Mouse (Mus musculus) G1E-ER4 (cell line): Measurements from ENCODE around the gene Psmb3. TPM values are rescaled to one million over a fixed set of nuclear protein-coding genes. Genes with fewer than 3 reads are reported as not detected.

Experiments used
- GATA1 ChIP-seq: IDR thresholded peaks from one replicate; pipeline ENCODE4 v1.8.0; 2012; ENCODE audit warnings: low read length, inconsistent platforms
- polyA plus RNA-seq: library from polyadenylated mRNA; stranded (reverse); fragments of >175 nt; gene quantifications from 2 replicates; pipeline ENCODE4 v1.2.3, GENCODE M21; 2012

Psmb3 gene
- polyA plus RNA-seq, 1 experiment, result 16.1 TPM

DNA sequence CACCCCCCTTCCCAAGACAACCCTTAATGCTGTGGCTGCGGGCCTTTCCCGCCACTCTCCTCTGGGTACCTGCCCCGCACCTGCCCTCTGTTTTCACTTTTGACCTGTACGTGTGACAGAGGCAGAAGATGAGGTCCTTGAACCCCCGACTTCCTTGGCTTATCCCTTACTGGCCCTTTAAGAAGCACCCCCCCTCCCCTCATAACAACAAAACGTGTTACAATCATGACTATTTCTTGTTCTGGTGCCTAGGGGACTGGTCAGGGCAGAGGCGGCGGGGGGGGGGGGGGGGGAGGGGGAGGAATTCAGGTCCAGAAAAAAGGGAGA lies 38.9 kb upstream of the Psmb3 start:
- TF ChIP-seq GATA1, result no peak

DNA sequence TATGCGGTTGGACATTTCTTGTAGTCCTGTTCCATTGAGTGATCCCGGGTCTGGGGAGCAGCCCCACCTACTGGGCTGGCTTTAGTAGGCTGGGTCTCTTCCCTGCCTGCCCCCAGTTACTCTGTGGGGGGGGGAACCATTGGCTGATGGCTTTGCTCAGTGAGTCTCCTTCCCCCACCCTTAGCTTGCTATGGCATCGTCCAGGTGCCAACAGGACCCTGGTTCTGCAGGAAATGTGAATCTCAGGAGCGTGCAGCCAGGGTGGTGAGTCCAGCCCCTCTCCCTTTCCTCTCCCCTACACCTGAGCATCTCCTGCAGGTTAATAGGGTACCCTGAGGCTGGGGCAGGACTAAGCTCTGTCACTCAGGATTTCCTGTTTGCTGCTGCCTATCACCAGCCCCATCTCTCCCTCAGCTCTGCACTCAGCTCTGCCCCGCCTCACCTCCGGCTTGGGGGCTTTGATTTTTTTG lies 38.4 kb upstream of the Psmb3 start:
- no peak for TF ChIP-seq GATA1

DNA sequence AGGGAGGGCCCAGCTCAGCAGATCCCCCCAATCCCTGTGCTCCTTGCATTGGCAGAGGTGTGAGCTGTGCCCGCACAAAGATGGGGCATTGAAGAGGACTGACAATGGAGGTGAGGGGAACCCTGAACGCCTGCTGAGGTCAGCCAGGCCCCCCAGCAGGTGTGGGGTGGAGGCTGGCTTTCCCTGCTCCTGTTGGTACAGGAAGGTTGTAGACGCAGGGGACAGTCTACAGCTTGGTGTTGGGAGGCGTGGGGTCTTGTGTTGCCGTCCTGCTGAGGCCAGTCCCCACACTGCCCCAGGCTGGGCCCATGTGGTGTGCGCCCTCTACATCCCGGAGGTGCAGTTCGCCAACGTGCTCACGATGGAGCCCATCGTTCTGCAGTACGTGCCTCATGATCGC lies 37.8 kb upstream of the Psmb3 start:
- TF ChIP-seq GATA1, result no peak

DNA sequence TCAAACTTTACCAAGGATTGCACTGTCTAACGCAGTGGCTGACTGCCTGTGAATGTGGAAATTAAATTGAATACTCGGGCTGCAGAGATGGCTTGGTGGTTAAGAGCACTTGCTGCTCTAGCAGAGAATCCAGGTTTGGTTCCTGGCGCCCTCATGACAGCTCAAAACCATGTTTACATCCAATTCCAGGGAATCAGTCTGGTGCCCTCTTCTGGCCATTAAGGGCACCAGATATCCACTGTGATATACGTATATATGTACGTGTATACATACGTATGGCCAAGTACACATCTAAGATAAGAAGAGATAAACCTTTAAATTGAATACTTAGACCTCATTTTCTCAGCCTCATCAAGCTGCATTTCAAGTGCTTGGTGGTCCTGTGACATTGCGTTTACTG lies 37.0 kb upstream of the Psmb3 start:
- TF ChIP-seq GATA1, result no peak

DNA sequence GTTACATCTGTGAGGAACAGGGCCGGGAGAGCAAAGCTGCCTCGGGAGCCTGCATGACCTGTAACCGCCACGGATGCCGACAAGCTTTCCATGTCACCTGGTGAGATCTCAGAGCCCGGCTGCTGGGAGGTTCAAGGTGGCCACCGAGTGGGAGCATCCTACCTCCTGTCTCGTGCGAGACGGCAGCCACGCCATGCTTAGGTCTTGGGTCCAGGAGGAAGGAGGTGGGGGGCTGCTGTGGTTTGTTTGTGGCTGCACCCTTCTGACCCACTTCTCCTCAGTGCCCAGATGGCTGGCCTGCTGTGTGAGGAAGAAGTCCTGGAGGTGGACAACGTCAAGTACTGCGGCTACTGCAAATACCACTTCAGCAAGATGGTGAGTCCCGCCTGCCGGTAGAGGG lies 36.4 kb upstream of the Psmb3 start:
- no peak for TF ChIP-seq GATA1

DNA sequence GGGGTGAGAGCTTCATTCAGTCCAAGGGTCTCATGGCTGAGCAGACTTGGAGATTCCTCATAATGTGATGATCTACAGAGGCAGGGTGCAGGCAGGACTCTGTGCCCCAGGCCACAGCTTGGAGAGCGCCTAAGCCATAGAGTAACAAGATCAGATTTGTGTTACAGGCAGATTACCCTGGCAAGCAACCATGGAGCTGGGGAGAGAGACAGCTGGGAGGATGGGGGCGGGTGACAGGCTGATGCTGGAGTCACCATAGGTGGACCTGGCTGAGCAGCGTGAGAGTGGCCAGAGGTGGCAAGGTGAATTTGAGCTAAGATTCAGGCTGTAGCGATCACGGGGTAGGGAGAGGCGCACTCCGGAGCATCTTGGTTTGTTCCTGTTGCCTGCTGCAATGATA lies 35.0 kb upstream of the Psmb3 start:
- no peak for TF ChIP-seq GATA1

DNA sequence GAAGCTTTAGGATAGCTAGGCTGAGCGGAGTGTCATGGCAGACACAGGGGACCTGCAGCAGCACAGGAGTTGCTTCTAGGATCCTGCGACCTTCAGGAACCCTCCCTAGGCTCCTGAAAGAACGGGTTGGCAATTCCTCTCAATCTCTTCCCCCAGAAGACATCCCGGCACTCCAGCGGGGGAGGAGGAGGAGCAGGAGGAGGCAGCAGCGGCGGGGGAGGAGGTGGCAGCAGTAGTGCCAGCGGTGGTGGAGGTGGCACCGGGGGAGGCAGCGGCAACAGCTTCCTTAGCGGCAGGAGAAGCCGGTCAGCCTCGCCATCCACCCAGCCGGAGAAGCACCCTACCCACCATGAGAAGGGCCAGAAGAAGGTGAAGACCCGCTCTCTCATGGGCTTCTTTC lies 33.9 kb upstream of the Psmb3 start:
- TF ChIP-seq GATA1, result no peak

DNA sequence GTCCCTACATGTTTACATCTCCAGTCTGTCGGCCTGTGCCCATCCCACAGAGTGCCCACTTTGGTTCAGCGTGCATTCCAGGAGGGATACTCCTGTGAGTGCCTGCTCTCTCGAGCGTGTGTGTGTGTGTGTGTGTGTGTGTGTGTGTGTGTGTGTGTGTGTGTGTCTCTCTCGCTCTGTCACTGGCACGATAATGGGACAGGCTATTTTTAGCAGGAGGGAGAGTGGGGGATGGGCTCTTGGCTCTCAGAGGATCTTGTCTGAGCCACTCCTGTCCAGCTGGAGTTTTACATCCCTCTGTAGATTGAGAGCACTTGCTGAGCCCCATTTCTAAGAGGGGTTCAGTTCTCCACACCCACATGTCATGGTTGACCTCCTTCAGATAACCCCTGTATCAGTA lies 33.4 kb upstream of the Psmb3 start:
- TF ChIP-seq GATA1, result no peak

DNA sequence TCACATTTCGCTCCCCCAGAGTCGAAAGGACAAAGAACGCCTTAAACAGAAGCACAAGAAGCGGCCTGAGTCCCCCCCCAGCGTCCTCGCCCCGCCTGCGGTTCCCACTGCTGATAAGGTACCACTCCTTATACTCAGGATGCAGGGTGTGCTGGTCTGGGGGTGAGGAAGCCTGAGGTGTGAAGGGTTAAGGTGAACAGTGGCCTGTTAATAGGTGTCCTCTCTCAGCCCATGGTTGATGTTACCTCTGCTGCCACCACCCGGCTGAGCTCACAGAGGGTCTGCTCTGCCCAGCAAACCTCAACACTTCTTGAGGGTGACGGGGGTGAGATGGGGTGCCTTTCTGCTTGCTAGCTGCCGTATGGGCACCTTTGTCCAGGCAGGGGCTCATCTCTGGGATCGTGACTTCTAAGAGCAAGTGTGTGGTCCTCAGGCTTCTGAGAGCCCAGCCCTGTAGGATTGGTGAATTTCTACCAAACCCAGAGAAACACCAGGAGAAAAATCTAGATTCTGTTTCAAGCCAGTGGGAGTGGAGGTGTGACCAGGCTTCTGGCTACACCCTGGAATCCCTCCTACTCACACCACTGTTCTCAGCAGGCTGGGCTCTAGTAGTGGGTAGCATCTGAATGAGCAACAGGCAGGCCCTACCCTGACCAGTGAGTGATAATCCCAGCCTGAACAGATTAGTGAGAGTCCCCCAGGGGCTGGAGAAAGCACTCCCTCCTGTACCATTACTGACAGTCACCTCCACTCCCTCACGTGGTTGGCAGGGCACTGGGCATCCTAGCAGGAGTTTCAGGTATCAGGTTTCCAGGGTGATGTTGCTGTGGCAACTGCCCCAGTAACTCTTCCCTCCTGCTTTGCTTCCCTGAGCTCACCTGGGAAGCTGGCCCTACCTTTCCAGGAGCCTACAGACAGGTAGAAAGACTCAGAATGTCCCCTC lies 32.7 kb upstream of the Psmb3 start:
- TF ChIP-seq GATA1, result no peak

DNA sequence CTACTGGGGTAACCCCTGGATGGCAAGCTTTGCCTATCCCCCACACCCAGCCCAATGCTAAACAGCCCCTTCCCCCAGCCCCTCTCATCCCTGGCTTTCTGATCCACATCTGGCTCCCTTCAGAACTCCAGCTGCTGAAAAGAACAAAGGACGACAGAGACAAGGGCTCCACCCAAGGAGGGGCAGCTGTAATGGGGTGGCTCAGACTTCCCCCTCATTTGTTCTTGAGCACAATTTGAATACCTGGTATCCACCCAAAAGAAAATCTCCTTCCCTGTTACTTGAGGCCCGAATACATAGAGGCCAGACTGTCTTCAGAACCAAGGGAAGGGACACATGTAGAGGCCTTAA lies 32.0 kb upstream of the Psmb3 start:
- TF ChIP-seq GATA1, result no peak

DNA sequence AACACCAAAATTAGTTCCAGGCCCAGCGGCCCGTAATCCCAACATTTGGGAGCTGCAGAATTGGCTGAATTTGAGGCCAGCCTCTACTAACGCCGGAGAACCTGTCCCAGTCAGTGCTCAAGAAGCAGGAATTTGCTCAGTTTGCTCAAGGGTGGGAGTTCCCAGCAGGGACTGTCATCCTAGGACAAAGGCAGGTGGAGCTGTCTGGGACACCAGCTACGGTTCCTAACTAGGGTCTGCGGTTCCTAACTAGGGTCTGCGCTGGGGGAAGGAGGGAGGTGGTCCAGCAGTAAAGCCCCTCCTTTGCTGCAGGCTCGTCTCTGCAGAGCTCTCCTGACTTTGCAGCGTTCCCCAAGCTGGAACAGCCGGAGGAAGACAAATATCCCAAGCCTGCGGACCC lies 30.1 kb upstream of the Psmb3 start:
- TF ChIP-seq GATA1, result no peak

DNA sequence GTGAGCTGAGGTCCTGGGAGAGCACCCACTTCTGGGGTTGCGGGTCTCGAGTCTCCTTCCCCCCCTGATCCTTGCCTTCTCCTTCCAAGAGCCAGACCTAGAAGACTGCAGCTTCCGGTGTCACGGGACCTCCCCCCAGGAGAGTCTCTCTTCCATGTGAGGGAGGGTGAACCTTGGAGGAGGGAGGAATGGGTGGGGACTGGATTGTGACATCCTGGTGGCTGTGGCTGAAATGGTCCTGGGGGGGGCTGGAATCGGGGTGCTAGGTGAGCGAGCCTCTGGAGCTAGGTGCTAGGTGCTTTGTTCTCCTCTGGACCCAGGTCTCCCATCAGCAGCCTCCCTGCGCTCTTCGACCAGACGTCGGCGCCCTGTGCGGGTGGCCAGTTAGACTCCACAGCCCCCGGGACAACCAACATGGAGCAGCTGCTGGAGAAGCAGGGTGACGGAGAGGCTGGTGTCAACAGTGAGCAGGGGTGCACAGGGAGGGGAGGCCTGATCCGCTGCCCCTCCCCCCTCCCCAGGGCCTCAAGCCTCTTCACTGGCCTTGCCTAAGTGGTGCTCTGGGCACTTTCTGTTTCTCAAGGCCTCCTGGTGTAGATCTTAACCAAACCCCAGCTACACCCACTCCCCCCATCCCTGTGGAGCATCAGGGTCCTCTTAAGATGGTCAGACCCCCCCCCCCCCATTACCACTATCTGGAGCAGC lies 27.0 kb upstream of the Psmb3 start:
- TF ChIP-seq GATA1, result no peak

DNA sequence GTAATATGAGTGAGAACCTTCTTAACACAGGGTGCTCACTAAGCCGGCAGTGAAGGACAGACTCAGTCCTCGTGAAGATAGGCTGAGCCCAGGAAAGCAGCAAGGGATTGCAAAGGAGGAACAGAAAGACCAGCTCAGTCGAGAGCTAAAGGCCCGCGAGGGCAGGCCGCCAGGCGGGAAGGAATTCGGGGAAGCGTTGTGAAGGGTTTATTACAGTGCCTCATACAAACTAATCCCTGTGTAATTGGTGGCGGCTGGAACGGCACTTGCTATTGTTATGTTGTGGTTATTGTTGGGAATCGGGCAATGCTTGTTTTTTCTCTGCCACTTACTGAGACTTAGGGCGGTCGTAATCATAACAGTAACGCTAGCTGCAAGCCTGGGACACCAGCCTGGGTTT lies 25.8 kb upstream of the Psmb3 start:
- no peak for TF ChIP-seq GATA1

DNA sequence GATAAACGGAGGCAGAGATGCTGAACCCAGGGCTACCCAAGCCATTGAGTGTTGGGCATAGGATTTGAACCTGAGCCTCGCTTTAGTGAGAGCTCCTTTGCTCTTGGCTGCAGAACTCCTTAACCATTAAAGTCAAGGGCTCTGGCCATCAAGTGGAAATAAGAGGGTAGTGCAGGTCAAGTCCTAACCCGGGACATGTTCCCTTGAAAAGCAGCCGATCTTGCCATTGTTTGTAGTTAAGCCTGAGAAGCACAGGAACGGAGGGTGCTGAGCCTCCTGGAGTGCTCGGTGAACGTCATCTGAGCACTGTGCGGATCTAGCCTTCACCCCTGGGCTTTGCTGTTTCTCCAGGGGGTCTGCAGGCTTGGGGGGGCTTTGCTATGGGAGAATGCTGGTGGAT lies 25.4 kb upstream of the Psmb3 start:
- TF ChIP-seq GATA1, result no peak

DNA sequence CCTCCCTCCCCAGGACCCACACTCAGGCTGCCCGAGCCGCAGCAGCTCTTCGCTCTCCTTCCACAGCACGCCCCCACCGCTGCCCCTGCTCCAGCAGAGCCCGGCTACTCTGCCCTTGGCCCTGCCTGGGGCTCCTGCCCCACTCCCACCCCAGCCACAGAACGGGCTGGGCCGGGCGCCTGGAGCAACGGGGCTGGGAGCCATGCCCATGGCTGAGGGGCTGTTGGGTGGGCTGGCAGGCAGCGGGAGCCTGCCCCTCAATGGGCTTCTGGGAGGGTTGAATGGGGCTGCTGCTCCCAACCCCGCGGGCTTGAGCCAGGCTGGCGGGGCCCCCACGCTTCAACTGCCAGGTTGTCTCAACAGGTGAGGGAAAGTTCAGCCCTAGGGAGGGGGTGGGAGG lies 24.9 kb upstream of the Psmb3 start:
- no peak for TF ChIP-seq GATA1

DNA sequence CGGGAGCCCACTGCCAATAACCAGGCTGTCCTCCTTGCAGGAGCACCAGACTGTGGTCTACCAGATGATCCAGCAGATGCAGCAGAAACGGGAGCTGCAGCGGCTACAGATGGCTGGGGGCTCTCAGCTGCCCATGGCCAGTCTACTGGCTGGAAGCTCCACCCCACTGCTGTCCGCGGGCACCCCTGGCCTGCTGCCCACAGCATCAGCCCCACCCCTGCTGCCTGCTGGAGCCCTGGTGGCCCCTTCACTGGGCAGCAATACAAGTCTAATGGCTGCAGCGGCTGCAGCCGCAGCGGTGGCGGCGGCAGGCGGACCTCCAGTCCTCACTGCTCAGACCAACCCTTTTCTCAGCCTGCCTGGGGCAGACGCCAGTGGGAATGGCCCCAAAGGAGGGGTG lies 22.8 kb upstream of the Psmb3 start:
- no peak for TF ChIP-seq GATA1

DNA sequence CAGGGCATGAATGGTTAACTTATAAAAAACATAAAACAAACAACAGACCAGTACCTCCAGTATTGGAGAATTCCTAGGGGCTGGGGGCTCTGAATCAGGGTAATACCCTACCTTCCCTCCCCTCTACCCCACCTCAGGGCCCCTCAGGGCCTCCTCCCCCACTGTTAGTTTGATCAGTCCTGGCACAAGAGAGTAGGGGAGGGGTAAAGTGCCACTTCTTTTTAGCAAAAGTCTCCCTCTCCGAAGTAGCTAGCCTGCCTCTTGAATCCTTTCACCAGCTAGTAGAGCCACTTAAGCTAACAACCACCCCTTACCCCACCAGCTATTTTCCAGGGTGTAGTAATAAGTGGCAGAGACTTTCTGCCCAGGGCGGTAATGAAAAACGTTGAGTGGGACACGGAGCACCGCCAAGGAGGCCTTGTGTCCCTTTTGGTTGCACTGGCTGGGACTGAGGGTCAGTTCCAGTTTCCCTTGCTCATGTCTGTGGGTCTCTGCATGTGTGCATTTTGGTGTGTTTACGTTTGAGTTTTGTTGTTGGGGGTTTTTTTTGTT lies 20.6 kb upstream of the Psmb3 start:
- no peak for TF ChIP-seq GATA1
